Mouse (Mus musculus) liver, embryonic 11.5 days (tissue): Measurements from ENCODE around the gene Smpdl3b. TPM values are rescaled to one million over a fixed set of nuclear protein-coding genes. Genes with fewer than 3 reads are reported as not detected.
"Not testable (repeated sequence)": the region's sequence is repeated elsewhere in the genome, so short reads cannot be mapped to it uniquely, and the experiment has no call there.

Source experiments
- ATAC-seq: fragments of 200-750 bp; cut with Nextera tagmentation; replicated peaks from 2 replicates; pipeline ENCODE4 v1.8.0; 2017; ENCODE audit warnings: moderate number of reproducible peaks, mild to moderate bottlenecking, moderate TSS enrichment, moderate library complexity; ENCODE audit not compliant: low FRiP score
- DNase-seq: peaks from one replicate; pipeline ENCODE4 v3.0.0-alpha.2; 2017; ENCODE audit warnings: low spot score
- H3K27ac ChIP-seq: fragments of 300-500 bp; sonication (generic); 2 replicates; pipeline ENCODE4 v1.5.1; 2014; ENCODE audit warnings: mild to moderate bottlenecking, low read depth, low read length, control low read depth
- H3K27me3 ChIP-seq: fragments of 300-500 bp; sonication (generic); replicated peaks from 2 replicates; pipeline ENCODE4 v1.6.1; 2014; ENCODE audit warnings: low read length, mixed read lengths; ENCODE audit not compliant: control insufficient read depth, insufficient read depth
- H3K36me3 ChIP-seq: fragments of 300-500 bp; sonication (generic); 2 replicates; pipeline ENCODE4 v1.6.1; 2014; ENCODE audit warnings: mild to moderate bottlenecking, low read length, moderate library complexity, mixed read lengths; ENCODE audit not compliant: control insufficient read depth, insufficient read depth
- H3K4me1 ChIP-seq: fragments of 300-500 bp; sonication (generic); replicated peaks from 2 replicates; pipeline ENCODE4 v1.6.1; 2014; ENCODE audit warnings: low read length, mixed read lengths; ENCODE audit not compliant: control insufficient read depth, insufficient read depth
- H3K4me2 ChIP-seq: fragments of 300-500 bp; sonication (generic); 2 replicates; pipeline ENCODE4 v1.6.1; 2014; ENCODE audit warnings: mild to moderate bottlenecking, control low read depth, moderate library complexity
- H3K4me3 ChIP-seq: fragments of 300-500 bp; sonication (generic); 2 replicates; pipeline ENCODE4 v1.5.1; 2014; ENCODE audit warnings: low read depth, low read length, control low read depth
- H3K9ac ChIP-seq: fragments of 300-500 bp; sonication (generic); 2 replicates; pipeline ENCODE4 v1.6.1; 2014; ENCODE audit warnings: low read depth, low read length, control low read depth
- H3K9me3 ChIP-seq: fragments of 300-500 bp; sonication (generic); 2 replicates; pipeline ENCODE4 v1.6.1; 2016; ENCODE audit warnings: low read length, inconsistent platforms, mixed read lengths; ENCODE audit not compliant: control insufficient read depth
- WGBS: fragments of 180-500 bp; shearing (Covaris S2); extraction: QIAGEN DNeasy Blood & Tissue Kit; methylation state at CpG from one replicate; pipeline ENCODE4 v1.1.7; 2014; 5-methylcytosine and 5-hydroxymethylcytosine counted together
- polyA plus RNA-seq: library from polyadenylated mRNA; unstranded; fragments of >200 nt; fragmentation: Nextera tagmentation; extraction: Ambion mirVana; gene quantifications from 2 replicates; pipeline ENCODE4 v1.2.1, GENCODE M21; 2014

Smpdl3b gene
- polyA plus RNA-seq, 1 experiment from 2014 or later, result 2.9 TPM

DNA sequence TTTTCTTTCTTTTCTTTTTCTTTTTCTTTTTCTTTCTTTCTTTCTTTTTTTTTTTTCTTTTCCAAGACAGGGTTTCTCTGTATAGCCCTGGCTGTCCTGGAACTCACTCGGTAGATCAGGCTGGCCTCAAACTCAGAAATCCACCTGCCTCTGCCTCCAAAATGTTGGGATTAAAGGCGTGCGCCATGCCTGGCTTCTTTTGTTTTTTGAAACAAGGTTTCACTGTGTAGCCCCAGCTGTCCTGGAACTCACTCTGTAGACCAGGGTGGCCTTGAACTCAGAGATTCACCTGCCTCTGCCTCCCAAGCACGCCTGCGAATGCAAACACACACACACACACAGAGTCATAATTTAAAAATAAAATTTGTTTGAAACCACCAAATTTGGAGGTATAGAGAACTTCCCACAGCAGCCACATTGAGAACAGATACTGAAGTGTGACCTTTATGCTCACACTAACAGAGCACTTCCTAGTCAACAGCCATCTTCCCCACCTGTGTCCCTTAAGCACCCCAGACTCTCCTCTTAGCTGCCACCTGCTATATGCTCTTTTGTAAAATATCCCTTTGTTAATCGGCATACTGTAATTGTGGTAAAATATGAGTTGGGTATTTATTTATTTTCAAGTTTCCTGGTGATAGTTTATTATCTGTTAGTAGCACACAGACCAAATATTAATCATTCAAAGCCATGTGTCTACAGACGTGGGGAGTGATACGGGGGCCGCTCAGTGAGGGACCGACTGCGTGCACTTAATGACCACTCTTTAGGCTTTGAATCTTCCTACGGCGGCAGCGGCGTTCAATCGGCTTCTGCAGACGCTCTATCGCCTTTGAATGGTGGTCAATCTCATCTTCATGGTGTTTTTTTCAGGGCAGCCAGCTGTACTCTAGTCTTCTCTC, 44.4 kb upstream of the Smpdl3b start:
- DNase-seq, result no peak
- Histone ChIP-seq H3K9ac (peak overlapping the region; percentile 51; the same call in 1 of the 2 replicates), H3K4me1 (peaks cover 3% of the 10 kb centered on the region; the same call in 1 of the 2 replicates), H3K27ac (no peak overlapping the region; the same call in 1 of the 2 replicates), H3K4me3 (peak overlapping the region; percentile 14), H3K4me2 (peak overlapping the region; percentile 53), H3K9me3 (no peaks in the 10 kb centered on the region), H3K36me3 (no peaks in the 10 kb centered on the region), H3K27me3 (no peaks in the 10 kb centered on the region)
- WGBS, result 75% methylated on average over 18 of the region's 18 CpGs
- ATAC-seq, result peak; percentile 70

GRCm38 (mm10) chr4:132799845-132800244, 42.8 kb upstream of the Smpdl3b start:
- Histone ChIP-seq H3K36me3 (no peaks in the 10 kb centered on the region), H3K4me3 (no peak overlapping the region), H3K27me3 (peaks cover 10% of the 10 kb centered on the region; the same call in 1 of the 2 replicates), H3K27ac (no peak overlapping the region), H3K4me2 (no peak overlapping the region), H3K4me1 (peaks cover 10% of the 10 kb centered on the region), H3K9me3 (no peaks in the 10 kb centered on the region), H3K9ac (no peak overlapping the region)
- 84% methylated on average over 4 of the region's 4 CpGs for WGBS
- ATAC-seq (no peak), DNase-seq (no peak)

GRCm38 (mm10) chr4:132798666-132799065, 41.6 kb upstream of the Smpdl3b start:
- WGBS, result 81% methylated on average over 3 of the region's 3 CpGs
- not testable (repeated sequence) for H3K36me3 ChIP-seq, H3K27ac ChIP-seq, ATAC-seq, DNase-seq, H3K4me1 ChIP-seq, H3K4me3 ChIP-seq, H3K9me3 ChIP-seq, H3K4me2 ChIP-seq, H3K9ac ChIP-seq
- peaks cover 11% of the 10 kb centered on the region; the same call in 1 of the 2 replicates for H3K27me3 ChIP-seq

- no peak overlapping the region for H3K27ac ChIP-seq
- peaks cover 10% of the 10 kb centered on the region for H3K4me1 ChIP-seq
- ATAC-seq (no peak), DNase-seq (no peak)
- no peak overlapping the region for H3K4me2 ChIP-seq
- WGBS, result 49% methylated on average over 4 of the region's 4 CpGs
- no peaks in the 10 kb centered on the region for H3K36me3 ChIP-seq
- H3K9ac ChIP-seq, result no peak overlapping the region
- peaks cover 11% of the 10 kb centered on the region; the same call in 1 of the 2 replicates for H3K27me3 ChIP-seq
- no peak overlapping the region for H3K4me3 ChIP-seq
- no peaks in the 10 kb centered on the region for H3K9me3 ChIP-seq
Measured at GRCm38 (mm10) chr4:132798028-132798427, 41.0 kb upstream of the Smpdl3b start.

DNA sequence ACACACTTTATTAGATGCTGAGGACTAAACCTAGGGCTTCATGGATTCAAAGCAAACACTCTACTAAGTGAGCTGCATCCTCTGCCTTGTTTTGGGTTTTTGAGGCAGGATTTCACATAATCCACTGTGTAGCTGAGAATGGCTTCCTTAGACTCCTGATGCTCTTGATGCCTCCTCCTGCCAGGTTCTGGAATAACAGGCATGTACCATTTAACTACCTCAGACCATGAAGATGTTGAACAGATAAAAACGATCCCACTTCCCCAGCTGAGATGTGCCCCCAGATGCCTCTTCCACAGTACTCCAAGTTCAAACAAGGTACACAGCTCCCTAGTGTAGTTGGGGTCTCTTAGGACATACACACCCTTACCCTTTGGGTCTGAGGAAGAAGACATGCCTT, 40.4 kb upstream of the Smpdl3b start:
- no peak for ATAC-seq
- no peak for DNase-seq
- peaks cover 11% of the 10 kb centered on the region; the same call in 1 of the 2 replicates for H3K27me3 ChIP-seq
- H3K4me3 ChIP-seq, result no peak overlapping the region
- no peaks in the 10 kb centered on the region for H3K36me3 ChIP-seq
- H3K4me2 ChIP-seq, result no peak overlapping the region
- H3K9ac ChIP-seq, result no peak overlapping the region
- 50% methylated on average over 1 of the region's 1 CpGs for WGBS
- H3K9me3 ChIP-seq, result no peaks in the 10 kb centered on the region
- peaks cover 10% of the 10 kb centered on the region for H3K4me1 ChIP-seq
- no peak overlapping the region for H3K27ac ChIP-seq

- H3K9ac ChIP-seq, result 0 out of 2 replicates have a peak within 1 kb of the TSS, but pooled peaks have one; percentile 20
- H3K4me3 ChIP-seq, result peak within 1 kb of the TSS; percentile 44
- peak; percentile 80 for DNase-seq
- peak; percentile 76 for ATAC-seq
- no peaks in the 10 kb centered on the region for H3K36me3 ChIP-seq
- 3% methylated on average over 21 of the region's 21 CpGs for WGBS
- peaks cover 11% of the 10 kb centered on the region for H3K27me3 ChIP-seq
- H3K4me2 ChIP-seq, result peak within 1 kb of the TSS; percentile 86
- H3K9me3 ChIP-seq, result no peaks in the 10 kb centered on the region
- no peak within 1 kb of the TSS; the same call in 1 of the 2 replicates for H3K27ac ChIP-seq
- H3K4me1 ChIP-seq, result peaks cover 10% of the 10 kb centered on the region
Measured at GRCm38 (mm10) chr4:132796196-132796886, 39.3 kb upstream of the Smpdl3b start, which contains the start of gene Themis2. TSS of gene Themis2 (minus strand) at chr4:132796387.

- Histone ChIP-seq H3K4me3 (no peak overlapping the region), H3K9ac (no peak overlapping the region), H3K27ac (no peak overlapping the region), H3K4me1 (peaks cover 10% of the 10 kb centered on the region), H3K27me3 (peaks cover 11% of the 10 kb centered on the region), H3K36me3 (no peaks in the 10 kb centered on the region), H3K4me2 (peak overlapping the region; percentile 86), H3K9me3 (no peaks in the 10 kb centered on the region)
- no peak for ATAC-seq
- DNase-seq, result no peak
- 68% methylated on average over 7 of the region's 7 CpGs for WGBS
Measured at GRCm38 (mm10) chr4:132795171-132795570, 38.1 kb upstream of the Smpdl3b start.

- peak overlapping the region; percentile 86; the same call in 1 of the 2 replicates for H3K4me2 ChIP-seq
- H3K36me3 ChIP-seq, result no peaks in the 10 kb centered on the region
- ATAC-seq, result no peak
- H3K9ac ChIP-seq, result no peak overlapping the region
- H3K27me3 ChIP-seq, result peaks cover 11% of the 10 kb centered on the region
- no peaks in the 10 kb centered on the region for H3K9me3 ChIP-seq
- WGBS, result 66% methylated on average over 8 of the region's 8 CpGs
- H3K4me1 ChIP-seq, result peaks cover 10% of the 10 kb centered on the region
- no peak for DNase-seq
- no peak overlapping the region for H3K27ac ChIP-seq
- H3K4me3 ChIP-seq, result no peak overlapping the region
Measured at GRCm38 (mm10) chr4:132794760-132795159, 37.7 kb upstream of the Smpdl3b start.
